Mouse (Mus musculus): ENCODE data around the gene Zic4.

Zic4 gene

DNA sequence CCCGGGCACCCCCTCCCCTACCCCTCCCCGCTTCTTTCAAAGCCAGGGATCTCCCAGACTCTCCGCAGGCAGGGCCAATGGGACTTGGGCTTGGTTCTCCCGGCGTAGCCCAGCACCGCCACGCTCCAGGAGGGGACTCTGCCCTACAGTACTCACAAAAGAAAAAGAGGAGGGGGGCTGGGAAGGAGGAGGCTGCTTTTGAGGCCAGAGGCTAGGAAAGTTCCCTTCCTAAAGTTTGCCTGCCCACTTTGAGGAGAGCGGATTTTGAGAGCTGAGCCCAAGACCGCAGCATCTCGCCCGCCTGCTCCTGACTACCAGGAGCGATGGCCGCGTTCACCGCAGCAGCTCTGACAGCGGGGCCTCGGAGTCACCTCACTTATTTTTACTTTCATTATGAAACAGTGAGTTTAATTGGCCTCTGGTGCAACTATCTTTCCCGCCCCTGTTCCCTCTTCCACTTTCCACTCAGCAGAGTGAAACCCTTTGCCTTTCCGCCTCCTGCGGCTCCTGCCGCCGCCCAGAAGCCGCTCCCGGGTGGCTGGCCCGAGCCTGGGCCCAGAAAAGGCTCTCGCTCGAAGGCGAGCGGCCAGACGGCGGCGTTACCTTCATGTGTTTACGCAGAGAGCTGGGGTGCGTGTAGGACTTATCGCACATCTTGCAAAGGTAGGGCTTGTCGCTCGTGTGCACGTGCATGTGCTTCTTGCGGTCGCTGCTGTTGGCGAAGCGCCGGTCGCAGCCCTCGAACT is at the start of gene Zic4:
Gene Zic4 (plus strand): TSS at position 558 of the 746 bp plus-strand sequence.
- no peak for DNase-seq (ENCODE audit: low spot score)

DNA sequence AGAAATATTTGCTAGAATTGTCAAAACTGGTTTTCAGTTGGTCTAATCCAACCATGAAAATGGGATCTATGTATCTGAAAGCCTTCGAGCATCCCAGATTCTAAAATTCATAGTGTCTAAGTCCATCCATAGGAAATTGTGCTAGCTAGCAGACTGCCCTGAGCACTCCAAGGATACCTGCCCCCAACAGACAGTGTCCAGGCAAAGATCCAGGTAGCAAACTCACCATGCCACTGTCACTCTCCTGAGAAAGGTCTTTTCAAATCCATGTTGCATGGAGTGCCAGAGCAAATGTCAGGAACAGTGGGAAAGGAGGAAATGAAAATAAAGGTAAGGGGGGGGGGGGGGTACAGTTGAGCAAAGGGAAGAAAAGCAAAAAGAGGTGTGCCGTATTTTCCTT is 14.6 kb upstream of the Zic4 start:
- no peak for DNase-seq (ENCODE audit: low spot score)

DNA sequence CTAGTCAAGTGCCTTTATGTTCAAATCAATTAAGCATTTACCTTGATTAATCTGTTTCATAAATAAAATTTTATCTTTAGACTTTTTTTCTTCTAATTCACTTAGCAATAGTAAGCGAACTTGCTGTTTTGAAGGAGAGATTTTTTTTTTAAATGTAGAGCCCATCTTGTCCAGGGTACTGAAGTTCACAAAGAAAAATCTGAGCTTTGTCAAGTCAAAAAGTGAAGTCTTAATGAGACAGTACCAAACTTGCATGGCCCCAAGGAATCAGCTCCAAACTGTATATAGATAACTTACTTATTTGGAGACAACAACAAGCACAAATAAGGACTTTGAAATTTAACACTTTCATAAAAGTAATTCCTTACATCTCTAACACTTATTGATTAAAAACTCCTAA is 13.5 kb upstream of the Zic4 start:
- no peak for DNase-seq (ENCODE audit: low spot score)

DNA sequence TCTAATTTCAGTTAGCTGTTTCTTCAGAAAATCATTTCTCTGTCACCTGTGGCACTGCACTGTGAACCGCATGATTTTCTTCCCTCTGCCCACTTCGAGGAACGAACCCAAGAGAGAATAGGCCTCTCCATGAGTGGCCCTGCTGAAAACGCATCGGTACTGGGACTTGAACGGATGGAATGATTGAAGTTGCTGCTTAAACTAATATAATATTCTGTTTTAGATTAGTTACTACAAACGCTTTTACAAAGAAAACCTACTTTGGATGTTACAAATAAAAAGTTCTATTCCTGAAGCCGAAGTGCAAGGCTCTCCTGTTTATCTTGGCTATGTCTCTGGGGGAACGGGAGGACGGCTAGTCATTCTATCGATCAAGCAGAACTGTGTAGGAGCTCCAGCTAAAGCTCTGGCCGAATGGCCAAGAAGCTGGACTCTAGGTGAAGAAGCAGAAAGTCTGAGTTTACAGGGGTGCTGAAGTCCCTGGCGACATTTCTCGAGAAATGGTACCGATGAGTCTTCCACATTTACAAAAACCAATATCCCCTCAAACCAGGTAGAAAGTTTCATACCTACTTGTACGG is 11.9 kb upstream of the Zic4 start:
- no peak for DNase-seq (ENCODE audit: low spot score)

DNA sequence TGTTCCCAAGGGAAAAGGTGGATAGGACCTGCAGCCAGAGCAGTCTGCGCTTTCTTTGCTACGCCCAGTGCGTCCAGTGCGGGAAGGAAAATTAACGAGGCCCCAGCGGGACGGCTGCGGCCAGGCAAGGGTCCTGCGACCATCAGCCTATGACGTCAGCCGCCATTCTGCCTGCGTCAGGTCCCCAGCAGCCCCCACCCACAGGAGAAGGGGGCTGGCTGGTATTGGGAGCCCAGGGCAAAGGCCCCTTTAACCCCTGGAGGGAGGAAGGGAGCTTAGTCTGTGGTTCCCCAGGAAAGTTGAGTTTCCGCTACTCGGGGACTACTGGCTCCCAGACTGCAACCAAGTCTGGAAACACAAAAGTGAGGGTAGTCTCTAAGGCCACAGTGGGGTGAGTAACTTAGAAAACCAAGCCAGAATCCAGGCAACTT is 11.3 kb upstream of the Zic4 start:
- no peak for DNase-seq (ENCODE audit: low spot score)

DNA sequence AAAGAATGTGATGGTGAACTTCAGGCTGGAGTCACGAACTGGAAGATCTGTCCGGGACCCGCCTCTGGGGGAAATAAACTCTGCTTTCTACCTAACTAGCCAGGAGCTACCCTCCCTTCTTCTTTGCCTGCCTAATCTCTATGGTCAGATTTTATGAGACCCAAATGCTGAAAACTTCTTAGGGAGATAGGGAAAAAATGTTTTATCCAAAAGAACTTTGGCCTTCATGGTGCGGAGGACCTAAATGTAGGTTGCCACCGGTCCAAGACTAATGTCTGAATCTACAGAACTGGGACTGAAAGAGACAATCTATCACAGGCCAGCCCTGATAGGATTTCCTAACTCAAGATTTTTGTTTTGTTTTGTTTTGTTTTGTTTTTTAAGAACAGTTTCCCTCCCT is 10.9 kb upstream of the Zic4 start:
- no peak for DNase-seq (ENCODE audit: low spot score)

DNA sequence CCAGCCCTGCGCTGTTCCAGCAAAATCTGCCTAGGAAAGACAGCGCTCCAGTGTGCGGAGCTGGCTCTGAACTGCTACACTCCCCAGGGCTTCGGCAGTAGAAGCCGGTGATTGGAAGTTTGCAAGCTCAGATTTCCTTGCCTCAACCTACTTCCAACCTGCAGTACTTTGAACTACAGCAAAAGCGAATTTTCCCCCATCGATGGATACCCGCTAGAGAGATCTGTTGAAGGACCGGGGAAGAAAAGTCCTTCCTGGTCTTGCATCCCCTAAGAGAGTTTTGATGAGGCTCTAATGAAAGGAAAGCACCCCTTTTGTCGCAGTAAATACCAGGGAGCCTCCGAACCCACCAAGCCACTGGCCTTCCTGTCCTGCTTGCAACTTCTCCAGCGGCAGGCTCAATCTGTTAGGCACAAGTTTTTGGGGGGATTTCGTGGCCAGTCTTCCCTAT is 10.2 kb upstream of the Zic4 start:
- no peak for DNase-seq (ENCODE audit: low spot score)

DNA sequence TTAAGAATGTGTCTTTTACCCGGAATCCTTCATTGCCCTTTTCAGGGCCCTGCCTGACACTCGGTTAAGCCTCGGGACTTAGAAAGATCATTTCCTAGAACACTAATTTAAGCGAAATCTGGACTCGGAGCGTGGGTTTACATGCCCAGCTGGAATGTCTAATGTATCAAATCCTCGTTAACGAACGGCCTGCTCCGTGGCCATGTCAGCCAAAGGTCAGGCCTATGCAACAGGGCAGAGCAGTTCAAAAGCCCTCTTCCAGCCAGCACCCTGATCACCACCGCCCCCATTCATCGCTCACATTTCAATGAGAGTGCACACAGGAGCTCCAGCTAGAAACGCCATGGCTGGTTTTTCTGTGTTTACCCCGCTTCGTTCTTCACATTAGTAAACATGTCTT is 9.4 kb upstream of the Zic4 start:
- no peak for DNase-seq (ENCODE audit: low spot score)

DNA sequence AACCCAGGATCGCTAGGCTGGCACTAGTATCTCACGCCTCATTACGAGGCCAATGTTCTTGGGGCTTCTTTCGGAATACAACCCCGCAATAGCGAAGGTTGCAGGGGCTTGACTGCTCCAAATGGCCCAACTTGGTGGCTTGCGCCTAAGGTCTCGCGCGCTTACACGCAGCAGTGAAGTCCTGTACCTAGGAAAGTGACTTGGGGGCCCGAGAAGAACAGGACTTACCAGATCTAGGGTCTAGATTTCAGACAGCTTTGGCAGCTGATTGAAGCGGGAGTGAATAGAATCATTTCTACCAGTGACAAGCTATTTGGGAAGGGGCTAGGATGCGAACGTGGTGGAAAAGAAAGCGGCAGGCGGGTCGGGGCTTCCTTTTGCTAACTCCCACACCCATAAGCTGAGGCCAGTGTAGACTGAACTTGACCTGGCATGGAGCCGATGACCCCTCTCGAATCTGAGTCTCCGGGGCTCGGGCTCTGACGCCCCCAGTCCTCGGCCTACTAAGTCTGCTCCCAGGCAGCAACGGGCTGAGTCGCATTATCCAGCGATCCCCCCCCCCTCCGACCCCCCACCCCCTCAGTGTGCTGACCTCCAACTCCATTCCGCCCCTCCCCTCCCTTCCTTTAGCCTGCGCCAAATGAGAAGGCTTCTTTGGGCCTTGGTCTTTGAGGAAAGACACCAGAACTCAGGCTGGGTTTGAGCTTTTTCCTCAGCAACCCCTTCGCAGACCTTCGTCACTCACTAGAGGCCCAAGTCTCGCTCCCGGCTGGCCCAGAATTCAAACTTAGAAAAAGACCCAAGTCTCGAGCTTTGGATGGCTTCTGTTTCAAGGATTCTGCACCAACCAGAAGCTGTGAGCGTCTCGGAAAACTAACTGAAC is 8.4 kb upstream of the Zic4 start:
- no peak for DNase-seq (ENCODE audit: low spot score)

DNA sequence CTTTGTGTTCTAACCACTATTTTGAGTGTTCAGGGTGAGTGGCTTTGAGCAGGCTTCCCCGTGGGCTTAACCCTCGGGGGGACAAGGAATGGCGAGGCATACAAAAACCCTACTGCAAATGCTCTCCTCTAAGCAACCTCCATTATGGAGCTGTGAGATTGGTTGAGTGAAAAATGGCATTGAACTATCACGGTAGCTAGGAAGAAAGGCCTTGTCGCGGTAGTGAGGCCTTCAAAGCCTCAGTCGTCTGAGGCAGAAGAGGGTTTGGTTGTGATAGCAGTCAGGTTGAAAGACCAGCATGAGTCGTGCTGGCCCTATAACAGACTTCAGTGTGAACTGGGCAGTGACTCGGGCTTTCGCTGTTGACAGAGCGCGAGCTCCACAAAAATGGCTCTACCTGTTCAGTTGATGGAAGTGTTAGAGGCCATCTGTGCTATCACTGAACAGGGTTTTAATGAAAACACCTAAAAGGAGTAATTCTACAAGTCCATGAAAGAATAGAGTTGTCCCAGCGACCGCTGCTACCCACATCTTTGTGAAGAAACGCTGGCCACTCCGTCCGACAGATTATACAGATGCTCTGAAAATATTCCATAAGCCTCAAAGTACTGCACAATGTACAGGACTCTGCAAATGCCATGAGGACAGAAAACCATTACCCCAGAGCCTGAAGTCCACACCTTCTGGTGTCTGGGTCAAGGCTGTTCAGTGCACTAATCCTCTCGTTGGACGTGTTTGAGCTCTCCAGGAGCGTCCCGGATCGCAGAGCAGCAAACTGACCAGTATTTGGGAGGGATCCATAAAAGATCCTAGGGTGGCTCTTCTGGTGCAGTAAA is 7.6 kb upstream of the Zic4 start:
- no peak for DNase-seq (ENCODE audit: low spot score)

DNA sequence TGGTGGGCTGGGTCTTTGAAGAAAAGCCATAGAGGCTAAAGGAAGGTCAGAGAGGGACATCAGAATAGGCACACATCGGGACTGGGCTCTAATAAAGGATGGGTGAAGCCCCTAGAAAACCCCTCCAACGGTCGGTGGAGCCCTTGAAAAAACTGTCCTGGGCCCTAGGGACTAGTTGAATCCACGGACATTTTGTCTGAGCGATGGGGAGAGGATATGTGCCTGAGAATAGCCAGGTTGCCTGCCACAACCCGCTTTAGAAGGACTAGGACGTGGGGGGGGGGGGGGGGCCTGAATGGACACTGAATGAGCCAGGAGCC is 7.0 kb upstream of the Zic4 start:
- DNase-seq (ENCODE audit: low spot score), result no peak

DNA sequence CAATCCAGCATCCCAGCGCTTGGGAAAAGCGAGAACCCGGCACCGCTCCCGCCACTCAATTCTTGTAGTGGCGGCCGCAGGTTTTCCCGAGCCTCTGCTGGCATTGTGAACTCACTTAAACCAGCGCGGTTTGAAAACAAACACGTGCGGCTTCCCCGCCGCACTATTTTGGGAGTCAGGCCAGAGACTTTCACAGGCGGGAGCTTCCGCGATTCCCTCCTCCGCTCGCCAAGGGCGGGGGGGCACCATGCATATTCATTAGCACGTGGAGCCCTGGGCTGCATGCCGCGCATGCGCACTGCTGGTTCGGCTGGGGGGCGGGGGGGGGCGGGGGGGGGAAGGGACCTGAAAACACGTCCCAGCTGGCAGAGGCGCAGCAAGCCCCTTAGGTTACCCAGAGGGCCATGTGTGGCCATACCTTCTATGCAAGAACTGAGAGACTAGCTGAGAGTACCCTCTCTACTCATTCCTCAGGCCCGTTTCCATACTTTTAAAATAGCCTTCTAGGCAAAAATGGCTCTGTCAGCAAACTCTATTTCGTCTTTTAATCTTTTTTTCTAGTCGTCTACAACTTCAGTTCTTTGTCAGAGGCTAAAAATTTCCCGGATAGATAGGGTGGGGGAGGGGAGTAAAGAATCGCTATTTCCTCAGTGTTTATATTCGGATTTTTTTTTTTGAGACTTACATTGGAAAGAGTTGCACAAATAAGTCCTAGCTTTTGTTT is 6.4 kb upstream of the Zic4 start:
- DNase-seq (ENCODE audit: low spot score), result no peak

DNA sequence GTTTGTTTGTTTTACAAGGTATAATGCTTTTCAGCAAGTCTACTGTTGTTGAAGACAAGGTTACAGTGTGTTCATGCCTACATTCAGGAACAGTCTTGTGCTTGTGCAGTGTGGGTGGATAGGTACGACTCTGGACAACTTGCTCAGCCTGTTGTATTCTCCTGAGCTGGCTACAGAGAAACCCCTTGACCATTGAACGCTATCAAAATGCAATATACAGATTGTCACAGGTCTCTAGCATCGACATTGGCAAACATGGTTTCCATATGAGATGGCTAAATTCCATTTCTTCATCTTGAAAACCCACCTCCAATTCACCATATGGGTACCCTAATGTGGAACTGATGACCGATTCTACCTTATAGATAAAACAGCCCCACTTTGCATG is 5.9 kb upstream of the Zic4 start:
- no peak for DNase-seq (ENCODE audit: low spot score)

DNA sequence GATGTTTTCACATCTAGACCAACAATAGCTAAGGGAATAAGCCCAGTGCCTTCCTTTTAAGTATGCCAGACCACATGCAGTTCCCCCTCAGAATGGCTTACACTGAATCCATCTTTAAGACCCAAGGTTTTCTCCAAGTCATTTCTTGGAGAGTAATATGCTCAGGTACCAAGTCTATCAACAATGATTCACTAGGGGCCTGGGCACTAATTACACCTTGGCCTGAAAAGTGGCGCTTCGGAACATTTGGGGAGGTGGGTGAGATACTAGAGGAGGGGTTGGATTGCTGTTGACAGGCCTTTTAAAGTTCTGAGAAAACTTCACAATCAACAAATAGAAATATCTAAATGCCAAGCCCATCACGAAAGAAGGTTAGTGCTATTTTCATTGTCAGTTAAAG is 4.9 kb upstream of the Zic4 start:
- DNase-seq (ENCODE audit: low spot score), result no peak

DNA sequence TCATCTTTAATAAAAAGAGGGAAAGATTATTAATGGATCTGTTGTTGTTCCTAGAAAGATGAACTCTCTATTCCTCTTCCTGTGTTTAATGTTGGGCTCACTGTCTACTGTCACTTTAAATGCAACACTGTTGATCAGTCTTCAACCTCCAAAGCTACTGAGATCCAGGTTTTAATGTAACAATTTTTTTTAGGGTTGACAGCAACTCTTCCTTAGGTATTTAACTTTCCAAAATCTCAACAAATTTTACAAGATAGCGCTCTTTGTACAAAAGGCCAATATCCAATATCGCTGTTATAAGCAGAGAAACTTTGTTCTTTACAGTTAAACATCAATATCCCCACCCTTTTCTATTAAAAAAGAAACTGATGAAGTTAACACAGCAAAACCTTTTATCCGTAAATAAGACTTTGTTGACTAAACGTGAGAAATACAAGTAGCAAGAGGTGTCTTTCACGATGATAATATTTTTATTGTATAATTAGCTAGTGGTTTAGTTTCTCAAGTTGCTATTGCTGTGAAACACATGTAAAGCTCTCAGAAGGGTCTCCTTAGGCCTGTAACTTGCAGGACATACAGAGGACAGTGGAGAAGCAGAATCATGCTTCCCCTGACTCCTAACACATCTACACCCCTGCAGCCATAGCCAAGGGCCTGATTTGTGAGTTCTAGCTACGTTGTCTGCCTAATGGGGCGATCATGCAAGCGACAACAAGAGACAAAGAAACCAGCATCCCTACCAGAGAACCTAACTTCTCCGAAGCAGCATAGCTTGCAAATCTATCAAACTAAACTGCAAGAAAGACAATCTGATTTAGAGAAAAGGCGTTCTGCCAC is 3.1 kb upstream of the Zic4 start:
- DNase-seq (ENCODE audit: low spot score), result no peak

DNA sequence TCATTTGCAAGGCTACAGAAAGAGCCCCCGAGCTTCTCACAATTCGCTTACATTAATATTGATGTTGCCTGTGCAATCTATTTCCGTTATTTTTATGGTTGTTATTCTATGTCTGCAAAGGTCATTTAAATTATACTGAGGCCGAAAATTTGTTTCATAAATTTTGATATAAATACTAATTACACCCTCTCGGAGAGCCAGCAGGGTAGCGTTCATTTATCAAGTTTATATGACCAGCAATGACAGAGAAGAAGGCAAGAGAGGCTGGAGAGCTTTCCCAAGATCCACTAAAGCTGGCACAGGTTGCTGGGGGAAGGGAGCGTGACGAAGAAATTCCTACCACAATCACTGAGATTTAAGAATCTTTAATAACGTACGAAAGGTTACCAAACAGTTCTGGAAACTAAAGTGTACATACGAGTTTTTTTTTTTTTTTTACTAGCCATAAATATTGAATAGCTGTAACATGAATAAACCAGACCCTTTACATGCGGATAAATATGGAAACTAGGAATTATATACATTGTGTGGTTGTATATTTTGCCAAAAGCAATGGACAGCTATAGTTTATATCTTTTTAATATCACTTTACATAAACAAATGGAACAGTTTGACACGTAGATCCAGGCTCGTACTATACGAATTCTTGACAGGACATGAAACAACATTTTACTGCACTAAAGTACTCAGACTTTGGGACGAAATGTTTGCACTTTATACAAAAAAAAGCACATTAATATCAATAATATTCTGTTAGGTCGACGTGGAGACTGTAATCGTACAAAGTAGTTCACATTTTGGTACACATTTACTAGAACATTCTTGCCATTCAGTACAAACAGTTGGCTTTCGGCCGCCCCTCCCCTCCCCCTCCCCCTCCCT is 1.8 kb upstream of the Zic4 start:
- no peak for DNase-seq (ENCODE audit: low spot score)

DNA sequence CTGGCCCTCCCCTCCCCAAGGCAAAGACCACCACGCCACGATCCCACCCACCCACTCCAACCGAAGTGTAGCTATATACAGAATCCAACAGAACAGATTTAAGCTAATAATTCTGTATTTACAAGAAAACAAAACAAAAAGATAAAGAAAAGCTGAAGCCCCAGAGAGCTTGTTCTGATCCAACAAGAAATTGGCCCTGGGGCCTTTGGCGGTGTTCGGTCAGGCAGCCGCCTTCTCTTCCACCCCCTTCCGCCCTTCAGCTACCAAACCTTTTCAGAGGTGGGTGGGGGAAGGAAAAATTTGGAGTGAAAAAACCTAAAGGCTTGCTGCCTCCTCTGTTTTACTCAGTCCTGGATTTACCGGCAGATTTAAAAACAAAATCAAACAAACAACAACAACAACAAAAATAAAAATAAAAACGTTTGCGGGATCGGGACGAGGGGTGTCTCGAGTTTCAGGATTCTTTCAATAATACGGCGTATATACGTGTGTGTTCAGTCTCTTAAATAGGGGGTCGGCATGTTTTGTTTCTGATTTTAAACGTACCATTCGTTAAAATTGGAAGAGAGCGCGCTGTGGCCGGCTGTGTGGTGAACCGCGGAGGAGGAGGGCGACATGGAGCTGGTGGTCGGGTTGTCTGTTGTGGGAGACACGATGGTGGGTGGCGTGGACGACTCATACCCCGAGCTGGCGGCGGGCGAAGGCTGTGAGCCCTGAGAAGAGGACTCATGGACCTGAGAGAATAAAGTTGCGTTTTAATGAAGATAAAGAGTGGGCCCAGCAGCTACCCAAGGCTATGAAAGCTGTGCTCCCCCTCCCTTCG is 969 bp upstream of the Zic4 start:
- no peak for DNase-seq (ENCODE audit: low spot score)

DNA sequence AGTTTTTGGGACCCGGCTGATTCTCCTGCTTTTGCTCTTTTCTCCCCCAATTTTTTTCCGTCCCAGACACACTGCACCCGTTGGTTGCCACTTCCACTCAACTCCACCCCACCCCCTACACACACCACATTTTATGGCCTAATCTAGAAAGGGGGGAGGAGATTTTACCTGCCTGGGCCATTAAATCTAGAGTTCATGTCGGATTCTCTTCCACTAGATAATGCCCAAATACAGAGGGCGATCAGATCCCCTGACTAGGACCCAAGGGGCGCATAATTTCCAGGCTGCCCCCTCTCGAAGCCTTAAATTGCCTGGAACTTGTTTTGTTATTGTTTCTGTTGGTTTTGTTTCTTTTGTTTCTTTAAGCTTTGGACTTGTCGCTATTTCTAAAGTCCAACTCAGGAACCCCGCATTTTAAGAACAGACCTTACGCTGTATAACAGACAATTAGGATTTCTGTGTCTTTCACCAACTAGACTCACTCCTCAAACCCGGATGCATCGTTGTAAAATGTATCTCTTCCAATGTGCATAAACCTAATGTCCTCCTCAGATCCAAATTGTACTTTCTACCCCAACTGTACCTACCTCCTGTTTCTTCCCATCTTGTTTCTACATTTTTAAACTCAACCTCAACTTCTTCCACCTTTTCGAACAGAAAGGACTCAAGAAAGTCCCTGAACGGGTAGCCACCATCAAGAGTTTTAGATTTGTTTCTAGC is 958 bp downstream of the Zic4 start:
- no peak for DNase-seq (ENCODE audit: low spot score)
